Mouse (Mus musculus): ENCODE measurements around the gene Rhot2.
A peak's percentile ranks its signal among the peaks of the same experiment; 100 is the strongest.
"Not testable (repeated sequence)": the region's sequence is repeated elsewhere in the genome, so short reads cannot be mapped to it uniquely, and the experiment has no call there.

The Rhot2 gene

GRCm38 (mm10) chr17:25874148-25874720 is 29.6 kb upstream of the Rhot2 start:
- DNase-seq, result no peak

- no peak for DNase-seq
Observed at GRCm38 (mm10) chr17:25873405-25874147, 28.9 kb upstream of the Rhot2 start.

GRCm38 (mm10) chr17:25872676-25873075 is 28.0 kb upstream of the Rhot2 start:
- DNase-seq, result no peak

- DNase-seq, result not testable (repeated sequence)
Observed at GRCm38 (mm10) chr17:25871566-25871965, 26.9 kb upstream of the Rhot2 start.

GRCm38 (mm10) chr17:25869954-25870353 is 25.3 kb upstream of the Rhot2 start:
- DNase-seq, result no peak

- DNase-seq, result no peak
Observed at GRCm38 (mm10) chr17:25869498-25869897, 24.8 kb upstream of the Rhot2 start.

GRCm38 (mm10) chr17:25868601-25869191 is 24.0 kb upstream of the Rhot2 start, which contains the start of gene Mcrip2:
Gene Mcrip2, minus strand, starts transcription at chr17:25868764.
- peak; percentile 52 to 55 for DNase-seq

GRCm38 (mm10) chr17:25867836-25868600 is 23.4 kb upstream of the Rhot2 start:
- no peak for DNase-seq

GRCm38 (mm10) chr17:25867509-25867835 is 22.8 kb upstream of the Rhot2 start:
- no peak for DNase-seq

- DNase-seq, result no peak
Observed at GRCm38 (mm10) chr17:25866172-25866571, 21.5 kb upstream of the Rhot2 start.

- no peak for DNase-seq
Observed at GRCm38 (mm10) chr17:25865288-25865687, 20.6 kb upstream of the Rhot2 start.

- no peak for DNase-seq
Observed at GRCm38 (mm10) chr17:25864311-25864710, 19.7 kb upstream of the Rhot2 start.

GRCm38 (mm10) chr17:25863681-25864080 is 19.0 kb upstream of the Rhot2 start:
- no peak for DNase-seq

GRCm38 (mm10) chr17:25861704-25862612 is 17.3 kb upstream of the Rhot2 start:
- no peak for DNase-seq

GRCm38 (mm10) chr17:25860832-25861703 is 16.4 kb upstream of the Rhot2 start, which contains the start of gene Wdr90:
Gene Wdr90, minus strand, starts transcription at chr17:25861501.
- DNase-seq, result peak; percentile 89 to 90

GRCm38 (mm10) chr17:25860229-25860628 is 15.6 kb upstream of the Rhot2 start:
- no peak for DNase-seq

GRCm38 (mm10) chr17:25843636-25844395 is 835 bp downstream of the Rhot2 start:
- DNase-seq, result no peak

GRCm38 (mm10) chr17:25843122-25843521 is 1.5 kb downstream of the Rhot2 start:
- DNase-seq, result no peak

GRCm38 (mm10) chr17:25842509-25842908 is 2.1 kb downstream of the Rhot2 start:
- no peak for DNase-seq

GRCm38 (mm10) chr17:25841117-25841880 is 3.4 kb downstream of the Rhot2 start, which contains the start of gene Gm20683:
Gene Gm20683, minus strand, starts transcription at chr17:25841763.
- DNase-seq, result no peak
